Mouse (Mus musculus) limb, embryonic 14.5 days (tissue): ENCODE results near the gene Qrich2. TPM values are rescaled to one million over a fixed set of nuclear protein-coding genes. Genes with fewer than 3 reads are reported as not detected.

Experiments
- ATAC-seq: fragments of 200-750 bp; cut with Nextera tagmentation; 2 replicates; pipeline ENCODE4 v1.8.0; 2017; ENCODE audit warnings: low read depth, moderate number of reproducible peaks, moderate TSS enrichment; ENCODE audit not compliant: low FRiP score
- DNase-seq: peaks from one replicate; pipeline ENCODE4 v3.0.0-alpha.2; 2015; ENCODE audit warnings: low spot score
- H3K27ac ChIP-seq: fragments of 300-500 bp; sonication (generic); replicated peaks from 2 replicates; pipeline ENCODE4 v1.5.1; 2014; ENCODE audit warnings: low read depth, mild to moderate bottlenecking, low read length, moderate library complexity, mixed read lengths
- H3K27me3 ChIP-seq: fragments of 300-500 bp; sonication (generic); 2 replicates; pipeline ENCODE4 v1.6.1; 2014; ENCODE audit warnings: low read length, mixed read lengths; ENCODE audit not compliant: control insufficient read depth, insufficient read depth
- H3K36me3 ChIP-seq: fragments of 300-500 bp; sonication (generic); 2 replicates; pipeline ENCODE4 v1.6.1; 2014; ENCODE audit warnings: mild to moderate bottlenecking, low read length, moderate library complexity, mixed read lengths; ENCODE audit not compliant: control insufficient read depth, insufficient read depth
- H3K4me1 ChIP-seq: fragments of 300-500 bp; sonication (generic); 2 replicates; pipeline ENCODE4 v1.6.1; 2014; ENCODE audit warnings: antibody characterized with exemption, low read length, mixed read lengths; ENCODE audit not compliant: control insufficient read depth, insufficient read depth
- H3K4me2 ChIP-seq: fragments of 300-500 bp; sonication (generic); replicated peaks from 2 replicates; pipeline ENCODE4 v1.6.1; 2014; ENCODE audit warnings: low read depth, mild to moderate bottlenecking, low read length, moderate library complexity; ENCODE audit not compliant: severe bottlenecking
- H3K4me3 ChIP-seq: fragments of 300-500 bp; sonication (generic); replicated peaks from 2 replicates; pipeline ENCODE4 v1.5.1; 2014; ENCODE audit warnings: low read length
- H3K9ac ChIP-seq: fragments of 300-500 bp; sonication (generic); 2 replicates; pipeline ENCODE4 v1.6.1; 2014; ENCODE audit warnings: mild to moderate bottlenecking, low read depth, low read length, moderate library complexity; ENCODE audit not compliant: severe bottlenecking
- H3K9me3 ChIP-seq: fragments of 300-500 bp; sonication (generic); 2 replicates; pipeline ENCODE4 v1.6.1; 2016; ENCODE audit warnings: low read length; ENCODE audit not compliant: control insufficient read depth
- POLR2A ChIP-seq: fragments of 200-500 bp; IDR thresholded peaks from 2 replicates; pipeline ENCODE4 v1.8.0; 2012; ENCODE audit warnings: inconsistent platforms, mild to moderate bottlenecking, moderate library complexity, borderline replicate concordance; ENCODE audit not compliant: insufficient read depth, insufficient read length; ENCODE audit errors: extremely low read depth
- WGBS: fragments of 180-500 bp; shearing (Covaris S2); extraction: QIAGEN DNeasy Blood & Tissue Kit; methylation state at CpG from one replicate; pipeline ENCODE4 v1.1.7; 2014; 5-methylcytosine and 5-hydroxymethylcytosine counted together
- polyA plus RNA-seq, 2 experiments: library from polyadenylated mRNA; depleted of rRNA in 1 of 2; stranded (reverse) in 1 of 2; unstranded in 1 of 2; fragments of >200 nt; fragmentation: Nextera tagmentation in 1 of 2; extraction: Ambion mirVana in 1 of 2; gene quantifications; 2 replicates each; pipeline versions ENCODE4 v1.2.1 to v1.2.3; 2012 to 2014

The Qrich2 gene
- polyA plus RNA-seq, 2 experiments: 0.17 to 0.33 TPM

DNA sequence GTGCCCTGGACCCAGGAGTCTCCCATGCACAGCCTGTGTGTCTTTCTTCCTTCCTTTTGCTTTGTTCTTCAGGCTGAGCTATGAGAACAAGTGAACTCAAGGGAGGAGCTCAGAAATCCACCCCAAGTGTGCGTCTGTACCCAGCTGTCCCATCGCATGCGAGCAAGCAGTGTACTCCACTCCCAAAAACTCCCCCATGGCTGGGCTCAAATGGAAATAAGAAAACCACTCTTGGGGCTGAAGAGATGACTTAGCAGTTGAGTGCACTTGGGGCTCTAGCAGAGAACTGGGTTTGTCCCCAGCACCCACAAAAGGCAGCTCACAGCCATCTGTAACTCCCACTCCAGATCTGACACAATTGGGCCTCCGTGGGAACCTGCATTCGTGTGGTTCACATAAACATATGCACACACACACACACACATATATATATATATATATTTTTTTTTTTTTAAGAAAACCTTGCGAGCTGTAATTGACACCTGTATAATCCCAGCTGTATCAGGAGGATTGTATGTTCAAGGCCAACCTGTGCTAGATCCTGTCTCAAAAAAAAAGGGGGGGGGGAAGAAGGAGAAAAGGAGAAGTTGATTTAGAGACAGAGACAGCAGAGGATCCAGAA lies 47.1 kb downstream of the Qrich2 start:
- 76% methylated on average over 6 of the region's 6 CpGs for WGBS
- no peak for DNase-seq
- no peak for ATAC-seq
- no peaks in the 10 kb centered on the region for H3K36me3 ChIP-seq
- H3K4me3 ChIP-seq: no peak overlapping the region
- H3K9ac ChIP-seq: no peak overlapping the region
- H3K27me3 ChIP-seq: no peaks in the 10 kb centered on the region
- no peak for TF ChIP-seq POLR2A
- peaks cover 14% of the 10 kb centered on the region for H3K4me1 ChIP-seq
- H3K4me2 ChIP-seq: no peak overlapping the region
- H3K27ac ChIP-seq: peak overlapping the region; percentile 77
- H3K9me3 ChIP-seq: no peaks in the 10 kb centered on the region

DNA sequence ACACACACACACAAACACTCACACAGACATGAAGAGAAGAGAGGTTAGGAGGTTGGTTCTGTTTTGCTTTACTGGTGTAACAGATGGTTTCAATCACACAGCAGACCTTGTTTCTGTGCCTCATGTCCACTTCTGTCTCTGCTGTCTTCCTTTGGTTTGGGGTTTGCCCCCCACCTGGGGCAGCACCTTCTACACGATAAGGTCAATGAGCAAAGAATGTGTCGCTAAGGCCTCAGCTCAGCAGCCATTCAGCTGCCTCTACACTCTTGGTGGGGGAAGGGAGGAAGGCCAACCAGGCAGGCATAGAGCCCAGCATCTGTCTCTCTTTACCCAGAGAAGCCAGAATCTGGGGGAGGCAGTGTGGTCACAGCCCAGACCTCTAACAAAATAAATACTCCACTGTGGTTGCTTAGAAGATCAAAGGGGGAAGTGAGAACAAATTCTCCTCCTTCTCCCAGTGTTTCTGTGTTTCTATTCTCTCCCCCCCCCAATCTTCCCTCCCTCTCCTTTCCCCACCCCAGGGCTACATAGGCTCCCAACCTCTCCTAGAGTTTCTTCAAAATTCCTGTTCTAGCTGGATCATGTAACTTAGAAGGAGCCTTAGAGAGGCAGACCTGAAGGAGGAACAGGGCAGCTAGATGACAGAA lies 47.7 kb downstream of the Qrich2 start:
- no peak for TF ChIP-seq POLR2A
- no peaks in the 10 kb centered on the region for H3K27me3 ChIP-seq
- H3K4me3 ChIP-seq: no peak overlapping the region
- no peak overlapping the region for H3K4me2 ChIP-seq
- peaks cover 16% of the 10 kb centered on the region for H3K4me1 ChIP-seq
- DNase-seq (peak; percentile 67), ATAC-seq (peak; percentile 73; the same call in 1 of the 2 replicates)
- peak overlapping the region; percentile 77 for H3K27ac ChIP-seq
- 0% methylated on average over 2 of the region's 2 CpGs for WGBS
- no peak overlapping the region for H3K9ac ChIP-seq
- no peaks in the 10 kb centered on the region for H3K9me3 ChIP-seq
- H3K36me3 ChIP-seq: no peaks in the 10 kb centered on the region

DNA sequence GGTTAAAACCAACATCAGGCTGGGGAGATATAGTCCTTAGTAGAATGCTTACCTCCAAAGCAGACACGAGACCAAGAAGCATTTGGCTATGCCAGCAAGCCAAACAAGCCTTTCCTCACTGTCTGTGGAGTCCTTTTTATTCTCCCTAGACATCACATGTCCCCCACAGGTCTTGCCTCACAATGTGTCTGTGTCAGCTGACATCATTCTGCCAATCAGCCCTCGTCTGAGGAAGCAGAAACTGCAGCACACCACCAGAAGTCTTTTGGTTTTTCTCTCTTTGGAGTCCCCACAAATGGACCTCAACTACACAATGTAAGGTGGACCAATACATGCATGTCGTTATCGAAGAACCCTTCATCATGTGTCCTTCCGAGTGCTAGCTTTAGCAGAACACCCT lies 49.0 kb downstream of the Qrich2 start:
- H3K4me1 ChIP-seq: peaks cover 20% of the 10 kb centered on the region
- WGBS: 93% methylated on average over 5 of the region's 5 CpGs
- no peak overlapping the region for H3K4me2 ChIP-seq
- H3K4me3 ChIP-seq: no peak overlapping the region
- no peak overlapping the region for H3K27ac ChIP-seq
- ATAC-seq: no peak
- no peak overlapping the region for H3K9ac ChIP-seq
- H3K27me3 ChIP-seq: no peaks in the 10 kb centered on the region
- TF ChIP-seq POLR2A: no peak
- H3K36me3 ChIP-seq: no peaks in the 10 kb centered on the region
- no peak for DNase-seq
- H3K9me3 ChIP-seq: no peaks in the 10 kb centered on the region

DNA sequence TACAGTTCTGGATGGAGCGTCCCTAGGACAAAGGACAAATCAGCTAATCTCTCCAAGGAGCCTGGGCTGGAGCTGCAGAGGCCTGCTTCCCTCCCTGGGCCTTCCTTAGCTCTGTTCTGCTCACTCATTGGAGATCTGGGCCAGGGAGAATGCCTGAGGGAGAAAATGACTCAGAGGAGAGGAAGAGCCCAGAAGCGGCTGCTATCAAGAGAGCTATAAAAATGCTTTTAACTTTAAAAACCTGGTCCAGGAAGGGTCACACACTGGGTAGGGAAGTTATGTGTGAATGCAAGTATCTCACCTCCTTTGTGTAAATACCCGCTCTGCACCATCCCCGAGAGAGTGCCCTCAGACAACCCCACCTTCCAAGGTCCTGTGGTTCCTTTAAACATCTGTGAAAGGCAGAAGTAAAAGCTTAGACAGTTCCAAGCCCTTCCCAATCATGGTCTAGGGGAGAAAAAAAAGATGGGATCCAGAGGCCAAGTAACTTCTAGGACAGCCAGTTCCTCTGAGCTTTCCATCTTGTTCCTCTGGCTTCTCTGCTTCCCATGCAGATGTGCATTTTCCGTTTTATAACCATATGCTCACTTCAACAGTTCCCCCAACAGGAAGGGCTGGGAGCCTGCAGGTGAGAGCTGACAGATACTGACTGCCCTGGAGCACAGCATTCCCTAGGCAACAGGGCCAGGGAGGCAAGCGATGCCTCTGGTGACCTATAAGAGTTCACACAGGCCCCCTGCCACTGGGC lies 49.7 kb downstream of the Qrich2 start:
- H3K4me3 ChIP-seq: no peak overlapping the region
- DNase-seq: no peak
- no peak for TF ChIP-seq POLR2A
- ATAC-seq: no peak
- H3K27me3 ChIP-seq: no peaks in the 10 kb centered on the region
- H3K27ac ChIP-seq: no peak overlapping the region
- peaks cover 25% of the 10 kb centered on the region for H3K4me1 ChIP-seq
- H3K9ac ChIP-seq: no peak overlapping the region
- no peak overlapping the region for H3K4me2 ChIP-seq
- H3K36me3 ChIP-seq: no peaks in the 10 kb centered on the region
- H3K9me3 ChIP-seq: no peaks in the 10 kb centered on the region
- WGBS: 54% methylated on average over 6 of the region's 6 CpGs

DNA sequence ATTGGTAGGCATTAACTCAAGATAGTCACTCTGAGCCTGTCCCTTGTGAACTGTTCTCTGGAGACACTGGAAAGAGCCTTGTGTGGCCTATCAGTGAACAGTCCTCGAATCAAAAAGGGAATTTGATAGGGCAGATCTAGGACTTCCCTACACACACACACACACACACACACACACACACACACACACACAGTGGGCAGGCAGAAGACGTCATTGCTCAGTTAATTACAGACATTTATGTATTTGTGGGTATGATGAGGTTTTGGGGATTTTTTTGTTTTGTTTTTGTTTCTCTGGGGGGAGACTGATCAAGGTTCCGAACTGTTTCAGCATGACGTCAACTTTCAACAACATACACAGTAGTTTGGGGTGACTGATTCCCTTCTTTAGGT lies 52.4 kb downstream of the Qrich2 start:
- no peak for TF ChIP-seq POLR2A
- peaks cover 21% of the 10 kb centered on the region for H3K4me1 ChIP-seq
- no peaks in the 10 kb centered on the region for H3K27me3 ChIP-seq
- no peak for DNase-seq
- WGBS: 73% methylated on average over 4 of the region's 4 CpGs
- H3K9ac ChIP-seq: peak overlapping the region; percentile 83; the same call in 1 of the 2 replicates
- H3K4me2 ChIP-seq: peak overlapping the region; percentile 100
- no peaks in the 10 kb centered on the region for H3K9me3 ChIP-seq
- H3K27ac ChIP-seq: no peak overlapping the region
- ATAC-seq: no peak
- peak overlapping the region; percentile 78 for H3K4me3 ChIP-seq
- H3K36me3 ChIP-seq: no peaks in the 10 kb centered on the region
